Mouse (Mus musculus) heart, adult 18-20 months (tissue): Measurements from ENCODE around the gene Unk. TPM values are rescaled to one million over a fixed set of nuclear protein-coding genes. Genes with fewer than 3 reads are reported as not detected.
A peak's percentile ranks its signal among the peaks of the same experiment; 100 is the strongest.

Experiments used
- DNase-seq, 2 experiments: peaks; one replicate each; pipeline ENCODE4 v3.0.0; 2021 to 2022; ENCODE audit warnings: mixed read lengths in 1 of 2
- total RNA-seq, 2 experiments: library from RNA; stranded (reverse); gene quantifications; 2 replicates each; pipeline ENCODE4 v1.2.3; 2021

The Unk gene
- total RNA-seq, 2 experiments from 2014 or later: 5.2 to 7.8 TPM

- DNase-seq: peak in 1 of 2 experiments; percentile 32
These were observed 33.4 kb downstream of the Unk start for GRCm38 (mm10) chr11:116063562-116063961.

- DNase-seq: no peak
These were observed 34.2 kb downstream of the Unk start for GRCm38 (mm10) chr11:116064187-116064867.

- DNase-seq: no peak
These were observed 35.2 kb downstream of the Unk start for GRCm38 (mm10) chr11:116065345-116065744.

GRCm38 (mm10) chr11:116071510-116071909, 41.4 kb downstream of the Unk start:
- DNase-seq: no peak

GRCm38 (mm10) chr11:116072608-116073007, 42.5 kb downstream of the Unk start:
- no peak for DNase-seq

GRCm38 (mm10) chr11:116074436-116074991, 44.4 kb downstream of the Unk start:
- no peak for DNase-seq

GRCm38 (mm10) chr11:116075539-116076265, 45.6 kb downstream of the Unk start:
- no peak for DNase-seq

GRCm38 (mm10) chr11:116076266-116076540, 46.1 kb downstream of the Unk start:
- no peak for DNase-seq

- no peak for DNase-seq
These were observed 46.7 kb downstream of the Unk start for GRCm38 (mm10) chr11:116076836-116077235.

GRCm38 (mm10) chr11:116077446-116078204, 47.5 kb downstream of the Unk start, which contains the start of gene Unc13d:
Unc13d (minus strand) TSS chr11:116077961.
- DNase-seq: peak in 1 of 2 experiments; percentile 58

- DNase-seq: peak; percentile 65 to 70
These were observed 48.1 kb downstream of the Unk start for GRCm38 (mm10) chr11:116078221-116078620.

- DNase-seq: no peak
These were observed 48.7 kb downstream of the Unk start for GRCm38 (mm10) chr11:116078676-116079320.

GRCm38 (mm10) chr11:116079511-116079910, 49.4 kb downstream of the Unk start:
- DNase-seq: no peak

- DNase-seq: peak in 1 of 2 experiments; percentile 74
These were observed 51.0 kb downstream of the Unk start for GRCm38 (mm10) chr11:116081081-116081480.

GRCm38 (mm10) chr11:116083096-116083672, 53.1 kb downstream of the Unk start:
- no peak for DNase-seq

GRCm38 (mm10) chr11:116084166-116084565, 54.0 kb downstream of the Unk start:
- no peak for DNase-seq

GRCm38 (mm10) chr11:116086258-116087193, 56.4 kb downstream of the Unk start, which contains the start of gene Wbp2:
Wbp2 (minus strand) TSS chr11:116086995.
- DNase-seq: peak; percentile 98 to 99

GRCm38 (mm10) chr11:116087194-116088130, 57.3 kb downstream of the Unk start:
- peak; percentile 93 to 97 for DNase-seq

- DNase-seq: no peak
These were observed 58.1 kb downstream of the Unk start for GRCm38 (mm10) chr11:116088188-116088587.
